ENCODE assay signal across 19 mouse cellular contexts in genomic region chr5:81055253-81055652, GRCm38 (mm10). TPM values are rescaled to one million over a fixed set of nuclear protein-coding genes. Genes with fewer than 3 reads are reported as not detected.
"Had no signal": no experiment of that assay in that cellular context is flagged by ENCODE, and none has a peak within 500 bp of the region (broad histone marks: within the 10 kb centered on the region; RNA-seq: fewer than 3 reads in every experiment).

No protein-coding gene starts in this region.

- H3K4me3 ChIP-seq: liver, embryonic 15.5 days; lung, embryonic 15.5 days; megakaryocyte, embryonic 14.5 days; midbrain, embryonic 13.5 days; neural tube, embryonic 12.5 days; stomach, embryonic 15.5 days had no signal

- H3K9me3 ChIP-seq: liver, embryonic 15.5 days; lung, embryonic 15.5 days; megakaryocyte, embryonic 14.5 days; midbrain, embryonic 13.5 days; neural tube, embryonic 12.5 days; stomach, embryonic 15.5 days had no signal

- DNase-seq: liver, postnatal 0 days; lung, adult 2 months; lung, postnatal 14 days; lung, postnatal 36 days; right cerebral cortex, postnatal 14 days; thymus, adult 2 months; thymus, postnatal 25 days; thymus, postnatal 4 days had no signal

- H3K4me1 ChIP-seq: liver, embryonic 15.5 days; megakaryocyte, embryonic 14.5 days; stomach, embryonic 15.5 days had no signal

- H3K27me3 ChIP-seq: liver, embryonic 15.5 days; lung, embryonic 15.5 days; megakaryocyte, embryonic 14.5 days; midbrain, embryonic 13.5 days; neural tube, embryonic 12.5 days; stomach, embryonic 15.5 days had no signal

- H3K9ac ChIP-seq: liver, embryonic 15.5 days; liver, postnatal 0 days; lung, embryonic 15.5 days; midbrain, embryonic 13.5 days; neural tube, embryonic 12.5 days; stomach, embryonic 15.5 days had no signal

- H3K36me3 ChIP-seq: liver, embryonic 15.5 days; lung, embryonic 15.5 days; midbrain, embryonic 13.5 days; neural tube, embryonic 12.5 days; stomach, embryonic 15.5 days had no signal

- H3K4me2 ChIP-seq: liver, embryonic 15.5 days; lung, embryonic 15.5 days; midbrain, embryonic 11.5 days; midbrain, embryonic 13.5 days; neural tube, embryonic 12.5 days; stomach, embryonic 15.5 days had no signal

- H3K27ac ChIP-seq: liver, embryonic 15.5 days; lung, embryonic 15.5 days; macrophage; midbrain, embryonic 13.5 days; neural tube, embryonic 12.5 days; stomach, embryonic 15.5 days; stomach, postnatal 0 days had no signal

- ATAC-seq: liver, postnatal 0 days; lung, postnatal 0 days; midbrain, embryonic 13.5 days; midbrain, embryonic 16.5 days had no signal

RNA-seq across cellular contexts. Expression of gene Adgrl3, which starts 35.3 kb away (rescaled TPM):
- polyA plus RNA-seq: macrophage had no signal
